Mouse (Mus musculus) lung, adult 2 months (tissue): ENCODE results near the gene Atp5e.
A peak's percentile ranks its signal among the peaks of the same experiment; 100 is the strongest.

Experiments
- CTCF ChIP-seq: fragments of 200-500 bp; IDR thresholded peaks from 2 replicates; pipeline ENCODE4 v1.5.1; 2011; ENCODE audit warnings: mild to moderate bottlenecking, low read length, control low read depth; ENCODE audit not compliant: insufficient read depth
- POLR2A ChIP-seq: fragments of 200-500 bp; IDR thresholded peaks from 2 replicates; pipeline ENCODE4 v1.6.1; 2011; ENCODE audit warnings: low read depth, mild to moderate bottlenecking, control low read depth, low read length, borderline replicate concordance; ENCODE audit errors: extremely low read depth

DNA sequence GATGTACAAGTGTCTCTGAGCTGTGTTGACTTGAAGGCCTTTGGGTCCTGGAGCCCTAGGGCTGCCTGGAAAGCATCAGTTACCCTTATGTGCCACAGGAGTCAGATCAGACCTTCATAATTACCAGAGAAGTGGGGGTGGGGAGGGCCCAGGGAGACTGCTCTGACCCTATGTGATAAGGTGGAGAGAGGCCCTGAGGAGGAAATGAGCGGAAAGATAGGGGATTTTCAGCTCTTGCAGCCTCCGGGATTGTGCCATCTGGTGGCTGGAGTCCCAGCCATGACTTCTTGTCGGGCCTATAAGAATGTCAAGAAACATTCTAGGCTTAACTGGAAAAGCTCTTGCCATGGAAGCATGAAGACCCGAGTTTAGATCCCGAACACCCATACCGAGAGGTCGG, 10.2 kb downstream of the Atp5e start:
- TF ChIP-seq POLR2A (no peak), CTCF (peak; percentile 39; the same call in 1 of the 2 replicates)
